Mouse (Mus musculus): ENCODE data around the gene Nme7. TPM values are rescaled to one million over a fixed set of nuclear protein-coding genes. Genes with fewer than 3 reads are reported as not detected.

Nme7 gene
- total and polyA plus RNA-seq, 3 experiments, result 23.5 to 33.2 (median 25.3) TPM

DNA sequence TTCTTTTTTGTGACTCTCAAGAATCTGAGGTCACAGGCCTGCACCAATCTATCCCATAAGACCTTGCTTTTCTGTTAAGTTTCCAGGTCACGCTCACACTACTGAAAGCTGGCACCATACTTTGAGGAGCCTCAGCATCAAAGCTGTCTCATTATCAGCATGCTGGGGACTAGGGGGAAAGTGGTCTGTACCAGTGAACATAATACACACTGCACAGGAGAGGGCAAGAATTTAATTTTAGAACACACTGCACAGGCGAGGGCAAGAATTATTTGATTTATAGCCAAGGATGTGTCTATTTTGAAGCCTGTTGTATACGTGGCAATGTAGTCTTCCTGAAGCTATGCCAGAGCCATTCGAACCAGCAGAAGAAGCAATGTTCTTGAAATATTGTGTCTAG, 64.2 kb downstream of the Nme7 start:
- in situ Hi-C loops (cut with MboI; ENCODE audit: low pct_ligation_motif_present, low pct_unique_long_range_greater_than_20kb, low sequenced_read_pairs), result loop anchor here (25.0 kb wide), 1 partner anchor 519 kb away; no protein-coding TSS in a partner anchor
- Histone ChIP-seq H3K79me2 (replicated peaks; ENCODE audit: control insufficient read depth, extremely low read depth, insufficient read depth, poor library complexity, severe bottlenecking) (no peaks in the 10 kb centered on the region), H3K9ac (ENCODE audit: insufficient read depth, low read depth) (no peak overlapping the region), H3K27me3 (replicated peaks) (no peaks in the 10 kb centered on the region), H3K27ac (ENCODE audit: insufficient read depth, low read depth) (no peak overlapping the region), H3K4me3 (replicated peaks in 1 of 3; ENCODE audit: low read depth in 2 of 3, low read length in 2 of 3, poor library complexity in 1 of 3) (no peak overlapping the region), H3K4me2 (ENCODE audit: insufficient read depth, low read depth, poor library complexity, severe bottlenecking) (no peak overlapping the region), H3K36me3 (replicated peaks in 1 of 2; ENCODE audit: control insufficient read depth in 1 of 2, insufficient read depth in 1 of 2, low read length in 1 of 2) (peaks cover 0 to 18% of the 10 kb centered on the region in 2 experiments), H3K9me3 (replicated peaks; ENCODE audit: low read length) (no peaks in the 10 kb centered on the region), H3K4me1 (ENCODE audit: control insufficient read depth in 1 of 2, insufficient read depth in 2 of 2) (no peaks in the 10 kb centered on the region)
- TF ChIP-seq TCF12 (IDR thresholded peaks at IDR 0.05; ENCODE audit: low read depth, low read length) (no peak), UBTF (IDR thresholded peaks at IDR 0.05; ENCODE audit: low read depth, low read length) (no peak), E2F4 (IDR thresholded peaks at IDR 0.05; ENCODE audit: insufficient replicate concordance, low read depth, low read length) (no peak), KAT2A (IDR thresholded peaks at IDR 0.05; ENCODE audit: insufficient replicate concordance, low read length) (no peak), NELFE (IDR thresholded peaks at IDR 0.05; ENCODE audit: low read depth, low read length) (no peak), ZMIZ1 (IDR thresholded peaks at IDR 0.05; ENCODE audit: low read depth, low read length) (no peak), JUND (conservative IDR thresholded peaks at IDR 0.05; ENCODE audit: low read depth, low read length) (no peak), MEF2A (IDR thresholded peaks at IDR 0.05; ENCODE audit: borderline replicate concordance, low read depth, low read length) (no peak), ZC3H11A (IDR thresholded peaks at IDR 0.05; ENCODE audit: low read depth, low read length) (no peak), SMC3 (IDR thresholded peaks at IDR 0.05; ENCODE audit: low read depth, low read length) (no peak), IRF4 (IDR thresholded peaks at IDR 0.05; ENCODE audit: low read depth, low read length) (no peak), SIN3A (IDR thresholded peaks at IDR 0.05; ENCODE audit: low read length) (no peak), NRF1 (IDR thresholded peaks at IDR 0.05; ENCODE audit: low read depth, low read length) (no peak), MAFK (IDR thresholded peaks at IDR 0.05; ENCODE audit: insufficient replicate concordance, low read length) (no peak), ZKSCAN1 (IDR thresholded peaks at IDR 0.05; ENCODE audit: borderline replicate concordance, low read depth, low read length) (no peak), MAZ (IDR thresholded peaks at IDR 0.05; ENCODE audit: low read depth, low read length) (no peak), ELF1 (IDR thresholded peaks at IDR 0.05; ENCODE audit: low read depth, low read length) (no peak), BHLHE40 (IDR thresholded peaks at IDR 0.05; ENCODE audit: low read depth, low read length) (no peak)
- dilution Hi-C loops (cut with MboI; ENCODE audit: extremely low pct_ligation_motif_present, extremely low pct_unique_long_range_greater_than_20kb, low sequenced_read_pairs), result no loop called here
- DNase-seq (ENCODE audit: extremely low read depth), result no peak

DNA sequence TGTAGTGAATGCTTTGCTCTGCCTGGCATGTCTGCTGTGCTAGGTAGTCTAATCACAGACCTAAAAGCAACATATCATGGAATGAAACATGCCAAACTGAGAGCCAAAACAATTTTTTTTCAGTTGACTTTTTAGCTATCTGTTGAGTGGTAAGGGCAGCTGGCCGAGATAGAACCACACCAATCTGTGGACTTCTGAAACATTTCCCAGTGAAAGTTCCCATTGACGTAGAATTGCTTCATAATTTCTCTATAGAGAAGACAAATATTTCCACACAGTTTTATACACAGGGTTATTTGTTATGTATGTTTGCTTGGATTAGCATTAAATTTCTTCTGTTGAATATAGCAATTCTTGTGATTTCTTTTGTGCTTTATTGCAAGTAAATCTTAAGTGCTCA, 65.9 kb downstream of the Nme7 start:
- H3K4me2 ChIP-seq (ENCODE audit: insufficient read depth, low read depth, poor library complexity, severe bottlenecking), result no peak overlapping the region
- no peaks in the 10 kb centered on the region for H3K79me2 ChIP-seq (replicated peaks; ENCODE audit: control insufficient read depth, extremely low read depth, insufficient read depth, poor library complexity, severe bottlenecking)
- peaks cover 0 to 18% of the 10 kb centered on the region in 2 experiments for H3K36me3 ChIP-seq (replicated peaks in 1 of 2; ENCODE audit: control insufficient read depth in 1 of 2, insufficient read depth in 1 of 2, low read length in 1 of 2)
- no peaks in the 10 kb centered on the region for H3K9me3 ChIP-seq (replicated peaks; ENCODE audit: low read length)
- in situ Hi-C loops (cut with MboI; ENCODE audit: low pct_ligation_motif_present, low pct_unique_long_range_greater_than_20kb, low sequenced_read_pairs), result loop anchor here (25.0 kb wide), 1 partner anchor 518 kb away; no protein-coding TSS in a partner anchor
- no peak overlapping the region for H3K4me3 ChIP-seq (replicated peaks in 1 of 3; ENCODE audit: low read depth in 2 of 3, low read length in 2 of 3, poor library complexity in 1 of 3)
- DNase-seq (ENCODE audit: extremely low read depth), result no peak
- dilution Hi-C loops (cut with MboI; ENCODE audit: extremely low pct_ligation_motif_present, extremely low pct_unique_long_range_greater_than_20kb, low sequenced_read_pairs), result no loop called here
- no peak for TF ChIP-seq NRF1 (IDR thresholded peaks at IDR 0.05; ENCODE audit: low read depth, low read length)
- no peak for TF ChIP-seq JUN (IDR thresholded peaks at IDR 0.05; ENCODE audit: insufficient read depth, low read depth, low read length)
- TF ChIP-seq HCFC1 (IDR thresholded peaks at IDR 0.05; ENCODE audit: low read depth, low read length), result no peak
- no peak for TF ChIP-seq ZMIZ1 (IDR thresholded peaks at IDR 0.05; ENCODE audit: low read depth, low read length)
- TF ChIP-seq EP300 (IDR thresholded peaks at IDR 0.05; ENCODE audit: low read length), result no peak
- H3K4me1 ChIP-seq (ENCODE audit: control insufficient read depth in 1 of 2, insufficient read depth in 2 of 2), result no peaks in the 10 kb centered on the region
- H3K27me3 ChIP-seq (replicated peaks), result no peaks in the 10 kb centered on the region
- H3K9ac ChIP-seq (ENCODE audit: insufficient read depth, low read depth), result no peak overlapping the region
- H3K27ac ChIP-seq (ENCODE audit: insufficient read depth, low read depth), result no peak overlapping the region

Measured in CH12.LX (cell line).